Mouse (Mus musculus): Measurements from ENCODE around the gene Aim2.

Aim2 gene

DNA sequence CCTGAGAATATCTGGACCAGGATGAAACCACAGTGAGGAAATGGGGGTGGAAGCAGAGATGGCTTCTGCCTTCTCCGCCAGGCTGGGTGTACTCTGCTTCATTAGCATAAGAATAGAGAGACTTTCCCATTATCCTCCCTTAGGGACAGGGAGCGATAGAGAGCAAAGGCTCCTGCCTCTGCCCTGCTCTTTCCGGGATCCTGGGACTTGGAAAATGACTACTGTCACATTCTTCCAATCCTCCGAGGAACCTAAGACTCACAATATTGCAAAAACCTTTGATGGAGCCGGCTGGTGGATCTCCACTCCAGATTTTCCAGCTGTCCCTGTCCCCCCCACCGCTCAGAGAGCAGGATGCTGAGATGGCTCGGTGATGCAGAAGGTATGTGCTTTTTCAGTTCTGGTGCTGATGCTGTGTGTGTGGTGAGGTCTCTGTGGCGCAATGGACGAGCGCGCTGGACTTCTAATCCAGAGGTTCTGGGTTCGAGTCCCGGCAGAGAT, 39.3 kb downstream of the Aim2 start:
- no peak for DNase-seq (ENCODE audit: low read depth, low spot score)

DNA sequence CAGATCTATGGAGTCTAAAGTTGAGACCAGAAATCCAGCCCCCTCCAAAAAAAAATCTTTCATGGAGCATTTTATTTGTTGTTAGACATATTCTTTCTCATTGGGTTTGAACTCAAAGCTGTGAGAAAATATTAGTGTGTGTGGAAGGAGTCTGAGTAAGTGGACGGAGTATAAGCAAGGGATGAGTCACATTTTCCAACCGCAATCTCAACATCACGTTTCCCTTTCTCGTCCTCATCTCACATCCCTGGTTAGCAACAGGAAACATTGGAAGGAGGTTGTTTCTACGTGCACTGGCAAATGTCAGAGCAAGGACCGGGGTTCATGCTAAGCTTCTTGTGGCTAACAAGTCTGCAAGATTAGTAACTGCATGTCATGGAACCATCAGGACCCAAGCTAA, 41.1 kb downstream of the Aim2 start:
- DNase-seq (ENCODE audit: low read depth, low spot score): no peak

DNA sequence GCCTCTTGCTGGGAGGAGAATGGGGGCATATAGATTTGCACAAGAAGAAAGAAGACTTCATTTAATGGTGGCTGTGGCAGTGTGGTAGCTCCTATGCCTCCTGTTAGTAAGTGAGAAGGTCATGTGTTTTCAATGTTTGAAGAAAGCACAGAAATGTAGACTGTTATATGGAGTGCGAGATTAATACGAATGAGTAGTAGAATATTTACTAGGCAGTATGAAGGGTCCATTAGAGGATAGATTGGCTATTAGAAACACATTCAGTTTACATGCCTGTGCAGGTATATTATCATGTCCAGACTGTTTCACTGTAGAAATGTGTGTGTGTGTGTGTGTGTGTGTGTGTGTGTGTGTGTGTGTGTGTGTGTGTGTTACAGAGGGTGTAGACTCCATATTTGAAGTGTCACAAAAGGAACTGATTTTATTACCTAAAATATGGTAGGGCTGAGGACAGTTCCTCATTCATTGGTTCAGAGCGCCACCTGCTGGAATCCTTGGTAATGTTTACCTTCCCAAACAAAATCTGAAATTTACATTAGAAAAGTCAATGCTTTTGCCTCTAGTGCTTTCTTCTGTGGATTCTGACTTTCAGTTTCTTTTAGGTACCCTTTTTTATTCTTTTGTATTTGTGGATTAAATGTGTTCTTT, 47.8 kb downstream of the Aim2 start:
- no peak for DNase-seq (ENCODE audit: low read depth, low spot score)

DNA sequence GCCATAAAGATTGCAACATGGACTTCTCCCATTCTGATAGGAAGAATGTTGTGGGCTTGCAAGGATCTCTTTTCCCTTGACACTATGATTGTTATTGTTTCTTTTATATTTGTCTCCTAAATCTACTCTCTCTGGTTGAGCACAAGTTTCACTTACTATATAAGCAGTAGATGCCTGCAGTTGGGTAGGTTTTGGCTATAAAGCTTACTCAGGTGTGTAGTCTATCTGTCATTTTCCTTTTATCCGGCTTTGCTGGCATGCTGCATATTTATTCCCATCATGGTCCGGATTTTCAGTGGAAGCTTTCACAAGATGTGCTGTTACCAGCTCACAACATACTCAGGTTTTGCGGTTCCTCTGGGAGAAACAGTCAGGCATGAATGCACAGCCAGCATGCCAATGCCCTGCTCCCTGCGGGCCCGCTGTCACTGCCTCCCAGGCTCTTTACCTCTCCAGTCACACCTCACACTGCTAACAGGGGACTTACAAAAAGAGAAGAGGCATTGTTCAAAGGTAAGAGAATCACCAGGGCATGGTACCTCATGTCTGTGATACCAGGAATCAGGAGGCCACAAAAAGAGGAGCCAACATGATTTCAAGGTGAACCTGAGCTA, 54.1 kb downstream of the Aim2 start:
- no peak for DNase-seq (ENCODE audit: low read depth, low spot score)

DNA sequence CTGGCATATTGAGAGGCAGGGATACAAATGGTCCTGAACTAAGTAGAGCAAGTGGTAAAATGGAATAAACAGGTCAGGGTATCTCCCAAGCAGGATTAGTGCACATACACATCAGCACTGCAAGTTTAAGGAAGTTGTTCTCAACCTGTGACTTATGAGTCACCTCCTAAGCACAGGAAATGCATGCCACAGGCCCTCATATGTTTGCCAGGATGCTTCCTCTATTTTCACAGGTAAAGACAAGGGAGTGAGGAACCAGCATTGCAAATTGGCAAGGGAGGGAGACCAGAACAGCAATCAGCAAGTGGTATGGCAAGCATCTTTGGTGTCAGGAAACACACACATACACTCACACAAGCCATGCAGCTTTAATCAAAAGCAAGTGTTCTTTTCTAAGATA, 58.4 kb downstream of the Aim2 start:
- DNase-seq (ENCODE audit: low read depth, low spot score): no peak

DNA sequence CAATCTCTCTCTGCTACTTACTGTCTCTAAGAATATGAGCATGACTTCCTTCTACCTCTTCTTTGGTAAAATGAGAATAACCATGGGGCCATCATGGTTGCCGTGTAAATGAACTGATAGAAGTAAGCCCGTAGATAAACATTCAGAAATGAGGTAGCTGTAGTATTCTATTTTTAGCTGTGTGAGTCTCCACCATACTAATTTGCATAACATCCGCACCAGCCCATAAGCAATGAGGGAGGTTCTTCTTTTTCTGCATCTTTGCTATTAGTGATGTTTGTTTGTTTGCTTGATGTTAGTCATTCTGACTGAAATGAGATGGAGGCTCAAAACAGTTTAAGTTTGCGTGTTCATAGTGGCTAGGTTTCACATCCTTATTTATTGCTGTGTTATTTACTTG, 61.2 kb downstream of the Aim2 start:
- DNase-seq (ENCODE audit: low read depth, low spot score): no peak

DNA sequence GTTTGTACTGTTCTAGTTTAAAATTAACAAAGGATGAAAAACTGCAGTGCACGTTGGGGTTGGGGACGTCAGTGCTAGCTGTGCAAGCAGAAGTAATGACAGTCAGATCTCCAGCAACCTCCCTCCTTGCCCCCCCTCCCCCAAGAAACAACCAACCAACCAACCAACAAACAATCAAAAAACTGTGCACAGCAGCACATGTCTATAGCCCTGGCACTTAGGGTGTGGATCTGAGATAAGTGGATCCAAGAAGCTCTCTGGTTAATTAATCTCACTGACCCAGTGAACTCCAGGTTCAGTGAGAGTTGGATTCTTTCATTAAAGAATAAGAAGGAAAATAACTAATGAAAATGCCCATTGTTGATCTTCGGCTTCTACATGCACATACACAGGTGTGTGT, 64.0 kb downstream of the Aim2 start:
- no peak for DNase-seq (ENCODE audit: low read depth, low spot score)

DNA sequence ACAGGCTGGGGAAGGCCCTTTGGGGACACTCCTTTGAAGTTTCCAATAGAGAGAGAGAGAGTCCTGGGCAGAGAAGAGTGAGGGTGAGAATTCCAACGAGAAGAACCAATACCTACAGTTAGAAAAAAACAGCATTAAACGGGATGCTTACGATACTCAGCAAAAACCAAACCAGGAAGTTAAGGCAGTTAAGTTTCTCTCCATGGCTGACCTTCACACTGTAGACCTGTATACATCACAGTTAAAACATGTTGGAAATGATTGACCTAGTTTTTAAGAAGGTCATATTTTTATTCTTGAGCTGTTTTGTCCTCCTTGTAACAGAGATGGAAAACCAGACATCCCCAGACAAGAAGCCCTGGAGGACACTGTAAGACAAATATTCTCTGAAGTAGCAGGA, 67.8 kb downstream of the Aim2 start:
- DNase-seq (ENCODE audit: low read depth, low spot score): no peak

DNA sequence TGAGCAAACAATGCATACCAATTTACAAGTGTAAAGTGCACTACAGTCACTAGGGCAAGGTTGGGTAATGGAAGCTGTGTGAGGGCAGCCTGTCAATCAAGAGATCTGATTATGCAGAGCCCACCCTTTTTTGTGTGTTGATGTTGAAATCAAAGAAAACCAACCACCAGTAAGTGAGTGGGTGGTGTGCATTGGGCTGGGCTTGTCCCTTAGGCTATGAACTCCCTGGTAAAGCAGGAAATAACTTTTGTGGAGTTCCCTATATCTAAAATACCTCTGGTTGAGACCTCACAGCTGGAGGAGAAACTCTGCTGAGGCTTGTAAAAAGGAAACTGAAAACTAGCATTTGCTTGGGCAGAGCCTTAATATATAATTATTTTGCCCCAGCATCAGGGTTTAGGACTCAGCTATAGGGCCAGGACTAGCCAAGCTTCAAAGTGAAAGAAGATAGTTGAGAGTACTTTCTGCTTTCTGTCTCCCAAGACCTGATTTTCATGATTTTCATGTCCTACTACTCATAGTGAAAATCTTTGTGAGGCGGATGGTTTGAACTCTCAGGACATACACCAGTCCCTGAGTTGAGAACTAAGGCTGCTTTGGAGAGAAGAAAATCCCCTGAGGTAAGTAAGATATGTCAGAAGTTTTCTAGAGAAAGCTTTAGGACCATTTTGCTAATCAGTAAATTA, 68.4 kb downstream of the Aim2 start:
- DNase-seq (ENCODE audit: low read depth, low spot score): peak; percentile 38

DNA sequence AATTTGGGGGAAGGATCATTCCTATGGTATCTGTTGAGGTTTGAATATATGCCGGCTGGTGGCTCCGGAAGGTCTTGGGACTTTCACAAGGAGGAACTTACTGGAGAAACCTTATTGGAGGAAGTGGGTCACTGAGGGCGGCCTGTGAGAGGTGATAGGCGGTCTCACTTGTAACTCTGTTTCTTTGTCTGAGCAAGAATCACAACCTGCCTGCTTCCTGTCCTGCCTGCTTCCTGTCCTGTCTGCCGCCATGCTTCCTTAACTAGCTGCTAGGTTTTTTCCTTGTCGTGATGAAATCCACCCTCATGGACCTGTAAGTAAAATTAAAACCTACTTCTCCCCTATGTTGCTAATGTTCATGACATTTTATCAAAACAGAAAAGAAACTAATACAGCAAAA, 69.7 kb downstream of the Aim2 start:
- DNase-seq (ENCODE audit: low read depth, low spot score): peak; percentile 42

DNA sequence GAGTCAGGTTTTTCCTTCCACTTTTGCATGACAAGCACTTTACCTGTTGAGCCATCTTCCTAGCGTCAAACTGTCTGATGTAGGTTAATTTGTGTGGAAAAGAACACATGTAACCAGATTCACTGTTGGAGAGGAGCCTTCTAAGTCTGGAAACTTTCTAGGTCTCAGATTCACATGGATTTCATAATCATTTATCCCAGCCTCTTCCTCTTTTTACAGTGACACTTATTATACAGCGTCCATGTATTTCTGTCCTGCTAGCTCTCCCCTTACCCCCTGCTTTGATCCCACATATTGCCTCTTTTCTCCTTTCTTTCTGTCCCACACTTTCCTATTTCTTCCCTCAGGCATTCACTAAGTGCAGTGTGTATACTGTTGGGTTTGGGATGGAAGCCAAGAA, 75.7 kb downstream of the Aim2 start:
- no peak for DNase-seq (ENCODE audit: low read depth, low spot score)

DNA sequence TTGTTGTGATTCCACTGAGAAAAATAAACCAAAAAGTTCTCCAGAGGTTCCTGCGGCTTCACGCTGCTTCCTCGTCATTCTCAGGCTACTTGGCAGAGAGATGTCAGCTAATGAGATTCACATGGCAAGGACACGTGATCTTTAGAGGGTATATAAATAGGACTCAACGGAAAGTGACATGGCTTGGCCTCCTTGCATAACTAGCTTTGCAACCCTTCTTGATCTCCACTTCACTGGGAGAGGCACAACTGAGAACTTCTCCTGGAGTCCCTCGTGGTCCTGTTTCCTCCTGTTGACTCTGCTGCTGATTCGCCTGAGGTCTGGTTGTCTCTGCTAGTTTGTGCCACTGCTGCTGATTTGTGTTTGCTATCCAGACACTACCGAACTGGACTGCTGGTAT, 76.7 kb downstream of the Aim2 start:
- no peak for DNase-seq (ENCODE audit: low read depth, low spot score)

DNA sequence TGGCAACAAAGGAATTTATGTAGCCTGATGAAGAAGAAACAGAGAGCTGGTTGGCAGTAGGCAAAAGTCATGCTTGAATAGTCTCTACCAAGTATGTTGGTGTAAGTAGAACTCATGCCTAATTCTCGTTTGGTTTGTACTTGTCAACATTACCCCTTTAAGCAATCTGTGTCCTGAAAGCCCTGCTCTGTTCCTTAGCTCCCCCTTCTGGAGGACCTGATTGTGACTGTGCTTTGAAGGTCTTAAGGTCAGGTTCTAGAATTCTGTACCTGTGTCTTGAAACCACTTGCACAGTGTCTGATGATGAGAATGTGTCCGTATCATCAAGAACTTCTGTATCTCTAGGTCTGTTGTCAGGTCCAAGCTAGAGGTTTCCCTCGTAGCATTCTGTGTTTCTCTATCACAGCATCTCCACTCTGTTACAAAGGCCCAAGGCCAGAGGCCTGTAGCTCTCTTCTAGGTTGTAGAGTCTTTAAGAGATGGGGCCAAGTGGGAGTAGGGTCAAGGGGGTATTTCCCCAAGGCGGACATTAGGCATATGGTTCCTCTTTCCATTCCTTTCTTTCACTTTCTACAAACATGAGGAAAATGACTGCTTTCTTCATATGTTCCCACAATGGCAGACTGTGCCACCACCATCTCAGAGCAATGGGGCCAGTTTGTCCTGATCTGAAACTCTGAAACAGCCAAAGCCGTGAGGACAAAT, 79.5 kb downstream of the Aim2 start:
- DNase-seq (ENCODE audit: low read depth, low spot score): no peak

DNA sequence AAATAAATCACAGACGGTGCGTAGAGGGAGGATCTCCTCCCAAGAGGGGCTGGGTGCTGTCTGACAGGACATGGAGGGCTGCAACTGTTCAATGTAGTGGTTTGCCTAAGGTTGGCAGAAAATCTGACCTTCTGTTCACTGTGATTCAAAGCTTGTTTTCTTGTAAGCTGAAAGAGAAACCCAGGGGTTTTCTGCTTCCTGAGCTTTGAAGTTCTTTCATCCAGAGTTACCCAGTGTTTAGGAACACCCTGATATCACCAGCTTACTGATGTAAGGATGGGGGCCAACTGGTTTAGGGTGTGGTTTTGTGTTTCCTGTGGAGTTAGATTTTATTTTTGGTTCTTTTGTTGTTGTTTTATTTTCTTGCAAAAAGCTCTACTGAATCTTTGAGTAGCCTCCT, 81.7 kb downstream of the Aim2 start:
- no peak for DNase-seq (ENCODE audit: low read depth, low spot score)

DNA sequence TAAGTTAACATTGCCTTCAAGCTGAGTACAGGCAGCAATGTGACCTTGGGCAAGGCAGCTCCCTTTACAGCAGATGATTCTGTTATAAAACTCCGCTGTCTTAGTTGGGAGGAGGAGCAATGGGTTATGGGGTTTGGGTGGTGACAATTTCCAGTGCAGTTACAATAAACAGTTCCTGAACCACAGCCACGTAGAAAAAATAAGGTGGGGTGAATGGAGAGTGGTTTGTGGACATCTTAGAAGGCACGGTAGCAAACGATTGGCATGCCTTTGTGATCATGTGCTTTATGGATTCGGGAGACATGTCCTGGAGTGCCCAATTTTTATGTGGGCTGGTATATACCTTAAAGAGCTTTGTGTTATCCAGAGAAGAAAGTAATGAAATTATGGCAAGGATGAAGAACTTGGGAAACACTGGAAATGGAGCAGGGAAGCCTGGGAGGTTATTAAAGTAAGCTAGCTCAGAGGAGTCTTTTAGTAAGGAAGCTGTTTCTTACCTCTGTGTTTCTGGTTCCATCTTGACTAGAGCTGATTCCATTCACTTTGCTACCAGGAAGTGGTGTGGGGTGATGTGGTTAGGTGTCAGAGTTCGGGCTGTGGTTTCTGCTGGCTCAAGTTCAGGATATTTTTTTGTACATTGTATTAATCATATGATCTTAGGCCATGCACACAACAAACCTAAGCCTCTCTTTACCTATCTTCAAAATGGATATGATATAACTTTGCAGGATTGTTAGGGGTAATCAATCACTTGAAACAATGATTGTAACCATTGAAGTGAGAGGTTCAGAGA, 86.7 kb downstream of the Aim2 start:
- no peak for DNase-seq (ENCODE audit: low read depth, low spot score)

DNA sequence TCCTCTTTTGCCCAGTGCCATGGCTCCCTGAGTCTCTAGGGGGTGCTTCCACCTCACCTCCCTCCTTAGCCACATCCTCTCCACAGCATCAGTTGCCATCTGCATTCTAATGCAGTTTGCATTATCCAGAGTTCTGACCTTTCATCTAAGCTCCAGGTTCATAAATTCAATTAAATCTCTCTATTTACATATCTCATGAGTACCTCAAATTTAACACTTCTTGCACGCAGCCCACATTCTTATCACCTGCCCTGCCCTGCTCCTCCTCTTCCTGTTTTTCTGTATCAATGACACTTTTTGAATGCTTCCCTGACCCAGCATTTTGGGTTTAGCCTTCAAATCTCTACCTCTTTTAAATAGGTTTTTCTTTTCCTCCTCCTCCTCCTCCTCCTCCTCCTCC, 90.0 kb downstream of the Aim2 start:
- DNase-seq (ENCODE audit: low read depth, low spot score): no peak

DNA sequence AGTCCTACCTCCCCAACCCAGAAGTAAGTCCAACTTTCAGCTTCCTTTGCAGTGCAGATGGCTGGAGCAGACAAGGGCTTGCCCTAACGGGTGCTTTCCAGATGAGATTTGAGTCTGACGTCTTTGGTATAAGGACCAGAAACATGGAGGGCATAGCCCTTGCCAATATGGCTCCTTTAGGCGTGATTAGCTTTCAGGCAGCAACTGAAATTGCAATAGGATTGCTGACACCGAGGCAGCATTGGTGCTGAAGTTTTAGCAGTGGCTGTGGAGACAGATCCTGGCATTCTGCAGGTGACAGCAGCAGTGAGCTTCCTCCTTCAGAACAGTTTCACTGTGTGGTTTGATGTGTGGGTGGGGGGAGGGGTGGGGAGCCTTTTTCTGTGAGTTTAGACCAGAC, 90.5 kb downstream of the Aim2 start:
- DNase-seq (ENCODE audit: low read depth, low spot score): no peak

DNA sequence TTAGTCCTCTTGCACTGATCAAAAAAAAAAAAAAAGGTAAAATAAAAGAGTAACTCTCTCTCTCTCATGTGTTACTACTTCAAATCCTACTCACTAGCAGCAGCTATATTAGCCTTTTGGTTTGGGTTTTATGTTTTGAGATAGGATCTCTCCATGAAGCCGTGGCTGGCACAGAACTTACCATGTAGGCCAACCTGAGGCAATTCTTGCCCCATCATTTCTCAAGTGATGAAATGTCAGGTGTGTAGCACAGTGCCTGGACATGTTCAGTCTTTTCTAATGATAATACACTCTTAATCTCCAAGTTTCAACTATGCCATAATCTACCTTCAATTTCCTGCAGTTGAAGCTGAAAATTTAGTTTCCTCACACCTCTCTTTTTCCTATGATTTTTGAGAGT, 92.4 kb downstream of the Aim2 start:
- DNase-seq (ENCODE audit: low read depth, low spot score): no peak

DNA sequence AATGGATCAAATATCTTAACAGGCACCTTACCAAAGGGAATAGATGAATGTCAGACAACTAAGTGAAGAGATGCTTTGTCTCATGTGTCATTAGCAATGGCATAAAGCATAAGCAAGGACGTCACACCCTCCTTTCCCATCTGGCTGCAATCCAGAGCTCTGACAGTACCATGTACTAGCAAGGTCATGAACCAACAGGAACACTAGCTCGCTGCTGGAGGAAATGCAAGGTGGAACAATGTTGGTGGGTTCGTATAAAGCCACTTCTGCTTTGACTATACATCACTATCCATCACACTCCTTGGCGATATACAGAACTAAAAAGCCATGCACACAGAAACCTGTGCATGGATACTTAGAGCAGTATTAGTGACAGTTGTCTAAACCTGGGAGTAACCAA, 96.4 kb downstream of the Aim2 start:
- DNase-seq (ENCODE audit: low read depth, low spot score): no peak

DNA sequence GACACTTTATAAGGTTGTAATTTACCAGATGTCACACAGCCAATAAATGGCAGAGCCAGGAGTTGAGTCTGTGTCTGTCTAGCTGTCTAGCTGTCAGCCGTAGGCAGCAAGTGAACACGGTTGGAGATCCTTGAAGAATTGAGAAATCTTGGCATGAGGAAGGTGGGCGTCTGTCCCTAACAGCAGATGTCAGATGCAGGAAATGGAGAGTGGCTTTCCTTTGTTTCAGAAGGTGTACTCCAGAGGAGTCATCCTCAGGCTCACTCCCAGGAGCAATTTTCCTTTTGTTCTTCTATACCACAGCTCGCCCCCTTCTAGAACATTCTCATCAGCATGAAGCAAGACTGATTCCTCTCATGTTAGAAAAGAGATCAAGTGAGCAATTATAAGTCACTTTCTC, 99.9 kb downstream of the Aim2 start:
- DNase-seq (ENCODE audit: low read depth, low spot score): no peak

DNA sequence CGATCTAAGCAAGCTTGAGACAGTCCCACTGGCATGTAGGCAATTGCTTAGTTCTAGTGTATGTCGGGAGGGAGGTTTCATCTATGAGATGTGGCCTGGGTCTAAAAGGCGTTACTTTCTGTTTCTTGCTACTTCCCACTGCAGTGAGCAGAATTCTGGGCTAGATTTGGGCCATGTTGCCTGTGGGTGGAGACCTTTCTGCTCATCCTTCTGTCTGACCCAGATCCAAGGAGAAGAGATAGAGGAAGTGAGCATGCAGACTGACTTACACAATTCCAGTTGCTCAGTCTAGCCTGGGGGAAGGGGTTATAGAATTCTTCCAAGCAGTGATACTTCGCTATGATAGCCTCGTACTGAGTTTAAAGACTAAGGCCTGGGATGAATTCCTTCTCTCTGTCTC, 101.0 kb downstream of the Aim2 start:
- DNase-seq (ENCODE audit: low read depth, low spot score): no peak
